Mouse (Mus musculus) lung, embryonic 15.5 days (tissue): ENCODE results near the gene Rtn1. TPM values are rescaled to one million over a fixed set of nuclear protein-coding genes. Genes with fewer than 3 reads are reported as not detected.

Source experiments
- ATAC-seq: fragments of 200-750 bp; cut with Nextera tagmentation; 2 replicates; pipeline ENCODE4 v1.8.0; 2017; ENCODE audit warnings: moderate number of reproducible peaks, borderline replicate concordance; ENCODE audit not compliant: low FRiP score, low TSS enrichment; ENCODE audit errors: extremely low read depth
- H3K27ac ChIP-seq: fragments of 300-500 bp; sonication (generic); 2 replicates; pipeline ENCODE4 v1.5.1; 2015; ENCODE audit warnings: moderate library complexity, mild to moderate bottlenecking, inconsistent platforms
- H3K27me3 ChIP-seq: fragments of 300-500 bp; sonication (generic); 2 replicates; pipeline ENCODE4 v1.6.1; 2015; ENCODE audit warnings: inconsistent platforms
- H3K36me3 ChIP-seq: fragments of 300-500 bp; sonication (generic); 2 replicates; pipeline ENCODE4 v1.6.1; 2015; ENCODE audit warnings: inconsistent platforms
- H3K4me1 ChIP-seq: fragments of 300-500 bp; sonication (generic); 2 replicates; pipeline ENCODE4 v1.6.1; 2015; ENCODE audit warnings: inconsistent platforms
- H3K4me2 ChIP-seq: fragments of 300-500 bp; sonication (generic); 2 replicates; pipeline ENCODE4 v1.6.1; 2015; ENCODE audit warnings: inconsistent platforms, mild to moderate bottlenecking, moderate library complexity
- H3K4me3 ChIP-seq: fragments of 300-500 bp; sonication (generic); 2 replicates; pipeline ENCODE4 v1.5.1; 2015; ENCODE audit warnings: mild to moderate bottlenecking, inconsistent platforms
- H3K9ac ChIP-seq: fragments of 300-500 bp; sonication (generic); 2 replicates; pipeline ENCODE4 v1.6.1; 2015; ENCODE audit warnings: inconsistent platforms
- H3K9me3 ChIP-seq: fragments of 300-500 bp; sonication (generic); 2 replicates; pipeline ENCODE4 v1.6.1; 2016; ENCODE audit warnings: inconsistent platforms
- WGBS: fragments of 180-500 bp; shearing (Covaris S2); methylation state at CpG from one replicate; pipeline ENCODE4 v1.1.7; 2015; 5-methylcytosine and 5-hydroxymethylcytosine counted together
- polyA plus RNA-seq: library from polyadenylated mRNA; unstranded; fragments of >200 nt; fragmentation: Nextera tagmentation; extraction: Ambion mirVana; gene quantifications from 2 replicates; pipeline ENCODE4 v1.2.1, GENCODE M21; 2015

Rtn1 gene
- polyA plus RNA-seq, 1 experiment from 2014 or later = 16.5 TPM

DNA sequence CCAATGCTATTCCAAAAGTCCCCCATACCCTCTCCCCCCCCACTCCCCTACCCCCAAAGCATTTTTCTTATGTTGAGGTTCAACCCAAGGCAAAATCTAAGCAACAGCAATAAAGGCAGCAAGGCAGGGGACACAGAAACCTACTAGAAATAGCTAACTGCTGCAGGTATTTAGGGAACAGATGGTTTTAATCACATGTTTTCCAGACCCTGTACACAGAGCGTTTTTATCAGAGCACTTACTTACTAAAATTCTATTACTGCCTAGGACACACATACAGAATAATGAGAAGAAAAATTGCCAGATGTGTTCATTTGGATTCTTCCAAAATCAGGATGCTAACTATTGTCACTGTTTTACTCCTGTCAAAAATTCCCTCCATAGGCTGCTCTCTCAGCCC lies 61.7 kb downstream of the Rtn1 start:
- Histone ChIP-seq H3K27me3 (no peaks in the 10 kb centered on the region), H3K36me3 (no peaks in the 10 kb centered on the region), H3K9me3 (no peaks in the 10 kb centered on the region), H3K4me3 (no peak overlapping the region), H3K27ac (no peak overlapping the region), H3K9ac (no peak overlapping the region), H3K4me1 (no peaks in the 10 kb centered on the region), H3K4me2 (no peak overlapping the region)
- no peak for ATAC-seq
- 45% methylated on average over 1 of the region's 1 CpGs for WGBS

DNA sequence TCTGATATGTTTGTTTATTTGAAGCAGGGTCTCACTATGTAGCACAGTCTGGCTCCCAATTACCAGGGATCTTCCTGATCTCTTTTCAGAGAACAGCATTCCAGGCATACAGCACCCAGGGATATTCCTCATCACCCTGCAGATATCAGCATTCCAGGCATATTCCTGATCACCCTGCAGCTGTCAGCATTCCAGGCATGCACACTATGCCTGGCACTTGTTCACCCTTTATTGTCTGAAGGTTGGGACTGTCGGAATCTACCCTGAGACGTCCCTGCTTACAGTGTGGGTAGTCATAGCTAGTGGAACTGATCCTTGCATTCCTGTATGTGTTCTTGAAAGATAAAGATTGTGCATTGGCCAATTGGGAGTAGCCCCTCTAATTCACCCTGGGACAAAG lies 65.2 kb downstream of the Rtn1 start:
- H3K27me3 ChIP-seq = no peaks in the 10 kb centered on the region
- H3K27ac ChIP-seq = no peak overlapping the region
- H3K9ac ChIP-seq = no peak overlapping the region
- H3K36me3 ChIP-seq = no peaks in the 10 kb centered on the region
- H3K9me3 ChIP-seq = no peaks in the 10 kb centered on the region
- no peak for ATAC-seq
- no peak overlapping the region for H3K4me2 ChIP-seq
- no peaks in the 10 kb centered on the region for H3K4me1 ChIP-seq
- 27% methylated on average over 2 of the region's 2 CpGs for WGBS
- no peak overlapping the region for H3K4me3 ChIP-seq

DNA sequence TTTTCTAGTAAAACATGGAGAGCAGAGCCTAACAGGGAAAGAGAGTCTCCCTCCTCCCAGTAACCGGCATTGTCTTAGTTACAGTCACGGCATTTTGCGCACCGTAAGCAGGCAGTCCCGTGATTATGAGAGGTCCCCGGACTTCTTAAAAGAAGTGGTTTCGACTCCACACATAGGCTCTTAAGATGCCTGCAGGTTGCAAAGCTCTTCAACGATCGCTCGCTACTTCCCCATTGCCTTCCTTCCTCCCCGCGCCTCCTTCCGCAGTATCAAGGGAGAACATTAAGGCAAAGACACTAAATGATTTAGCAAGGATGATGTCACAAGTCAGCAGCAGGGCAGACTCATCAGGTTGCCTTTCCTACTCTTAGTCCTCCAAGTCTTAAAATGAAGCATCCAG lies 72.8 kb downstream of the Rtn1 start:
- Histone ChIP-seq H3K4me2 (no peak overlapping the region), H3K27me3 (no peaks in the 10 kb centered on the region), H3K9ac (no peak overlapping the region), H3K4me1 (no peaks in the 10 kb centered on the region), H3K27ac (no peak overlapping the region), H3K4me3 (no peak overlapping the region), H3K36me3 (no peaks in the 10 kb centered on the region), H3K9me3 (no peaks in the 10 kb centered on the region)
- 75% methylated on average over 13 of the region's 13 CpGs for WGBS
- ATAC-seq = no peak

DNA sequence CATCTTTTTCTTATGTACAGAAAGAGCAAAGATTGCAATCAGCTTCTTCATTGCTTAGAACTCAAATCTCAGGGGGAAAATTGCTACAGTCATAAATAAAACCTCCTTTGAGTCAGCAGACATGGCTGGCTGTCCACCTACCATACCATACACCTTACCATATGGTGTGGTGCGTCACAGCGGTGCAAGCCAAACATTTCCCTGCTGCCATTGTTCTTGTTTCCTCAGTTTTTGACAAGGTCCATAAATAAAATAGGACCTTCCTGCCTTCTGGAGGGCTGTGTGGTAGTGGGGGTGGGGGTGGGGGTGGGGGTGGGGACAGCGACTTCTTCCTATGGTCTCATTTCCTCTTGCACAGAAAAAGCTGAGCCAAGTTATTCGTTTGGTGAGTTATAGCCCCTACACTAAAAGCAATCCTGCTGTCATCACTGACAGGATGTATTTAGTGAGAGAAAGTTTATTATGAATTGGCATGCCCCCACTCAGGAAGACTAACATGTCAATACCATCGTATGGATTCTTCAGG lies 76.3 kb downstream of the Rtn1 start:
- H3K27me3 ChIP-seq = no peaks in the 10 kb centered on the region
- no peak overlapping the region for H3K4me3 ChIP-seq
- H3K36me3 ChIP-seq = no peaks in the 10 kb centered on the region
- no peak overlapping the region for H3K9ac ChIP-seq
- peaks cover 9% of the 10 kb centered on the region; the same call in 1 of the 2 replicates for H3K4me1 ChIP-seq
- H3K9me3 ChIP-seq = no peaks in the 10 kb centered on the region
- no peak for ATAC-seq
- H3K27ac ChIP-seq = no peak overlapping the region; the same call in 1 of the 2 replicates
- no peak overlapping the region for H3K4me2 ChIP-seq
- 54% methylated on average over 5 of the region's 5 CpGs for WGBS

DNA sequence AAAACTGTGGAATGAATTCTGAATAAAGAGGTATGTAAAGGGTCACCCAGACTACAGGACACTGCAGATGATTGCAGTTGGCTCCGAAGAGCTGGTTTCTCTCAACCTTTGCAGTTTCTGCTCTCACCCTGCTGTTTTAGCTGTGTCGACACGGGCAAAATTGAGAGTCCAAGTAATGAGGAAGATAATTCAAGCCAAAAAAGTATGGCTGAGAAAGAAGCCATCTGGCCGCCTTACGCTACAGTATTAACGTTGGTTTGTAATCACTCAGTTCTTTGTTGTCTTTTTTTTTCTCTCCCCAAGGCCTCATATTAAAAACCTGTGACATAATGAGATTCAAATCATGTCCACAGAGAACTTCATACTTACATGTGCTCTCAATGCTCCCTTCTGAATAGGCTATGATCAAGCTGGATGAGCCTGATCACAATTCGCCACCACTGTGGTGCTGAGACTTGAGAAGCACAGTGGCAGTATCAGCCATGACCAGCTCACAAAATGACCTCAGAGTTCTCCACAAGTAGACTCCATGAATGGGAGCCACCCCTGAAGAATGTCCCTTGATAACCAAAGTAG lies 76.9 kb downstream of the Rtn1 start:
- Histone ChIP-seq H3K27me3 (no peaks in the 10 kb centered on the region), H3K4me3 (no peak overlapping the region), H3K4me1 (peaks cover 9% of the 10 kb centered on the region; the same call in 1 of the 2 replicates), H3K9ac (no peak overlapping the region), H3K36me3 (no peaks in the 10 kb centered on the region), H3K27ac (no peak overlapping the region; the same call in 1 of the 2 replicates), H3K4me2 (no peak overlapping the region), H3K9me3 (no peaks in the 10 kb centered on the region)
- ATAC-seq = no peak
- 70% methylated on average over 7 of the region's 7 CpGs for WGBS

DNA sequence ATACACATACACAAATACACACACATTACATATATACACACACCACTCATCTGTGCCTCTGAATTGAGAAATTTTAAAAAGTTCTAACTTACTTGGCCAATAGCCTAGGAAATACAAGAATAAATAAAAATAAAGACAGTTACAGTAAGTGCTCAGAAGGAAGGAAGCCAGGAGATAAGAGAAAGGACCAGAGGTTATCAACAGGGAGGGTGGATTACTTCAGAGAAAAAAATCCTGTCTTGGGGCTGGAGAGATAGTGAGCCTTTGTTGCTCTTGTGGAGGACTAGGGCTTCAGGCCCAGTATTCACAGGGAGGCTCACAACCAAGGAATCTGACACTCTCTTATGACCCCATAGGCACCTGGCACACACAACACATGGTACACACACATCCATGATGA lies 82.8 kb downstream of the Rtn1 start:
- H3K36me3 ChIP-seq = no peaks in the 10 kb centered on the region
- peaks cover 20% of the 10 kb centered on the region for H3K4me1 ChIP-seq
- no peak overlapping the region for H3K27ac ChIP-seq
- H3K27me3 ChIP-seq = no peaks in the 10 kb centered on the region
- H3K9ac ChIP-seq = no peak overlapping the region
- H3K9me3 ChIP-seq = no peaks in the 10 kb centered on the region
- no peak for ATAC-seq
- no peak overlapping the region for H3K4me2 ChIP-seq
- no peak overlapping the region for H3K4me3 ChIP-seq

DNA sequence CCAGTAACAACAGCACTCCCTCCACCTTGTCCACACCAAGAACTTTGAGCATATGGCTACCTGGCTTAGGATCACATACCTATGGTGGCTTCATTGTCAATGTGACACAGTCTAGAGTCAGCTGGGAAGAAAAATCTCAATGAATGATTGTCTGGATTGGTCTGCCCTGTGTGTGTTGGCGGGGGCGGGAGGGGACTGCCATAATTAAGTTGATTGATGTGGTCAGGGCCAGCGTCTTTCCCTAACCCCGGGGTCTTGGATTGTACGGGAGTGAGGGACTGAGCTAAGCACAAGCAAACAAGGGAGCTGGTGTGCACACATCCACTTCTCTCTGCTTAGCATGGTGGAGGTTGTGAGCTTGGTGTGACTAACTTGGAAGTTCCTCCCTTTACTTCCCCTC lies 83.8 kb downstream of the Rtn1 start:
- ATAC-seq = no peak; the same call in 1 of the 2 replicates
- no peaks in the 10 kb centered on the region for H3K27me3 ChIP-seq
- no peak overlapping the region for H3K9ac ChIP-seq
- 25% methylated on average over 5 of the region's 5 CpGs for WGBS
- peaks cover 20% of the 10 kb centered on the region for H3K4me1 ChIP-seq
- H3K9me3 ChIP-seq = no peaks in the 10 kb centered on the region
- H3K27ac ChIP-seq = no peak overlapping the region
- H3K4me2 ChIP-seq = no peak overlapping the region
- no peak overlapping the region for H3K4me3 ChIP-seq
- H3K36me3 ChIP-seq = no peaks in the 10 kb centered on the region

DNA sequence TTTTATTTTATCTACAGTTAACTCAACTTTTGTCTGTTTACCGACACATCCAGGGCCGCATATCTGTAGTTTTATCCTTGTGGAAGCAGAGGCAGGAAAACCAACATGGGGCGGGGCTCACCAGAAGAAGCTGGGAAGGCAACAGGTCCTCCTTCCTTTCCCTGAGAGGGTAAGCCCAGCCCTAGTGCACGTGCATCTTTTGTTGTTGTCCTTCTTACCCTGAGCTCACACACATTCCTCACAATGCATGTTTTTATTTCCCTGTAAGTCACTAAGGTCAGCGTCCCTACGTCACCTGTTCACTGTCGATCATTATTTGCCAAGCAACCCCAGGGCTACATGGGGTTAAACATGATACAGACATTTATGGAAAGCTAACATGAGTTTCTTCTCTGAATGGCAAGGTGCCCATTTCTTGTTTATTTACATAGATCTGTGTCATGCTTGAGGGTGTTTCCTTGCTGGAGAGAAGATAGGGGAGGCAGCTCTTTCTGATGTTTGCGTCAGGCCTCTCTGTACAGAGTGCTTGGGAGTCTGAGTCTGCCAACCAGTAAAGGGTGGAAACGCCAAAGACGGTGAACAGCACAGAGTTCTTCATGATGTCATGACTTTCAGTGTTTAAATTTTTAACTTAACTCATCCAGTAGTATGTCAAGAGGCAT lies 84.5 kb downstream of the Rtn1 start:
- no peak overlapping the region for H3K4me2 ChIP-seq
- no peaks in the 10 kb centered on the region for H3K9me3 ChIP-seq
- no peak overlapping the region for H3K4me3 ChIP-seq
- H3K9ac ChIP-seq = no peak overlapping the region
- no peaks in the 10 kb centered on the region for H3K36me3 ChIP-seq
- ATAC-seq = peak; percentile 74; the same call in 1 of the 2 replicates
- peaks cover 20% of the 10 kb centered on the region for H3K4me1 ChIP-seq
- no peaks in the 10 kb centered on the region for H3K27me3 ChIP-seq
- H3K27ac ChIP-seq = no peak overlapping the region
- WGBS = 50% methylated on average over 10 of the region's 10 CpGs

DNA sequence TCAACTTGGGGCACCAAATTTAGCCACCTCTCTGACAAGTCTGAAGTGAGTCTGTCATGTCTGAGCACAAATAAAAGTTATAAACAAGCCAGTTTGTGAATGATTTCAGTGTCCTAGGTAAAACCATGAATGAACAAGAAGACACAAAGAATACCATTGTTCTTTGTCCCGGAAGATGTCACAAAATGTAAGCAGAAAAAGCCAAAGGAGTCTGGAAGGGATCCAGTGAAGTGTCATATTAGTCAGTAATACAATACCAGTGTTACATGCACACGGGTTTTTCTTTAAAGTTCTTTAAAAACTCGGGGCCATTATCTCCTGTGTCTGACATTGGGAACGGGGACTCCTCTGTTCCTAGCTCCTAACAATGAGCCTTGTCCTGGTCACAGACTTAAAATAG lies 85.1 kb downstream of the Rtn1 start:
- H3K9me3 ChIP-seq = no peaks in the 10 kb centered on the region
- WGBS = 36% methylated on average over 4 of the region's 4 CpGs
- H3K27me3 ChIP-seq = no peaks in the 10 kb centered on the region
- H3K27ac ChIP-seq = no peak overlapping the region
- no peaks in the 10 kb centered on the region for H3K36me3 ChIP-seq
- H3K4me1 ChIP-seq = peaks cover 18% of the 10 kb centered on the region
- H3K4me2 ChIP-seq = no peak overlapping the region
- H3K4me3 ChIP-seq = no peak overlapping the region
- H3K9ac ChIP-seq = no peak overlapping the region
- ATAC-seq = no peak

DNA sequence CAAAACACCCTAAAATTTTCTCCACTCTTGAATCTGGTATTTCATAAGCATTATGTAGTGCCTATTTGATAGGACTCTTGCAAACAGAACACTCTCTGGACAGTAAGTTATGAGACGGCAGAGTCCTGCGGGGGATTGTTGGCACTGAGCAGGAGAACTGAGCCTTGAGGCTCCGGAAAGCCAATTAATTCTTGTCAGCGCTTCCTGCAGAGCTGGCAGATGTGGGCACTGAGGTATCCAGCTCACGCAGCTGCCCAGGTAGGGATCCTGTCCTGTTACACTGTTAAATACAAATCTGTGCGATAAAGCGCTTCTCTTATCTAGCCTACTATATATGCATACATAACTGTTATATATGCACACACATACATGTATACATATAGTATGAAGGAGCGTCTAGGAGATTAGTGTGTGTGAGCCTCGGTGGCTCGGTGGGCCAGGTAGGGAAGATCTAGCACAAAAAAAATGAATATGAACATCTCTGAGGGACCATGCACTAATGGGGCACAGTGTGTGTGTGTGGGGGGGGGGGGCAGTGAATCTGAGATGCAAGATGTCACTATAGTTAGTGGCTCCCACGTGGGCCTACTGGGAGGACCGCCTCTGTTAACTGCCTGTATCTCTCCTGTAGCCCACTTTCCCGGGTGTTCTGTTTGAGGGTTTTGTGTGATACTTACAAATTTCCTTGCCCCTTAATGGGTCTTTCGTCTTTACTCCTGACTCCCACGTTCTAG lies 93.0 kb downstream of the Rtn1 start:
- H3K9me3 ChIP-seq = no peaks in the 10 kb centered on the region
- no peaks in the 10 kb centered on the region for H3K4me1 ChIP-seq
- H3K27ac ChIP-seq = no peak overlapping the region
- no peaks in the 10 kb centered on the region for H3K36me3 ChIP-seq
- no peak overlapping the region for H3K4me2 ChIP-seq
- no peak for ATAC-seq
- no peaks in the 10 kb centered on the region for H3K27me3 ChIP-seq
- H3K9ac ChIP-seq = no peak overlapping the region
- H3K4me3 ChIP-seq = no peak overlapping the region
- WGBS = 63% methylated on average over 15 of the region's 15 CpGs

DNA sequence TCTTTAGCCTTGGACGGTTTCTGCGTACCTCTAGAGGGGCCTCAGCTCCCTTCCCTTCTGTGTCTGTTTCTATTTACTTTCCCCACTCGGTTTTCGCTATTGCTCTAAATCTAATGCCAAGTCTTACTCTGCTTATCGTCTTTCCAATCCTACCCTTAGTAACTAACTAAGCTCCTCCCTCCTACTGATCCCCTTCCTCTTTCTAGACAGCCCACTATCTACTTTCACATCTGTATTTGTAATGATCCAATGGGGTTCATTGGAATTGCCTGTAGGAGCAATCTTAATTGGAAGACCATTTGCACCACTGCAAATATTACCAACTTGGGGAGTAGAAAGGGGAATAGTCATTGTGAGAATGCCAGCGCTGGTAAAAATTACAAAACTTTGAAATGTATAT lies 98.0 kb downstream of the Rtn1 start:
- Histone ChIP-seq H3K4me1 (no peaks in the 10 kb centered on the region), H3K9ac (no peak overlapping the region), H3K27me3 (no peaks in the 10 kb centered on the region), H3K27ac (no peak overlapping the region), H3K4me3 (no peak overlapping the region), H3K36me3 (no peaks in the 10 kb centered on the region), H3K4me2 (no peak overlapping the region), H3K9me3 (no peaks in the 10 kb centered on the region)
- ATAC-seq = no peak
- 74% methylated on average over 6 of the region's 6 CpGs for WGBS

DNA sequence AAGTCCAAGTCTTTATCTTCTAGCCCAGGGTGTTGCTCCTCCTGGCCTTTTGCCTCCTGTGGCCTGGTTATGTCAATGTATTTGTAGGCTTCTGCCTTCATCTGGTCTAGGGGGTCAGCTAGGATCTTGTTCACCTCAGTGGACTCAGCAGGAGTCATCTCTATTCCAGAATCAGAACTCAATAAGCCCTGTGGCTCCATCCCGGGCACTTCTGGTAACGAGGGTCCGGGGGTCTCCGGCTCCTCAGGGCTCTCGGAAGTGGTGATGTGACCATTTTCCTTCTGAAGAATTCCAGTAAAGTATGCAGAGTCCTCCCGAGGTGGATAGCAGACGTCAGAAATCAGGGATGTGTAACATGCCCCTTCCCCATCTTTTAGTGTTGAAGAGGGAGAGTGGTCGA lies 100.3 kb downstream of the Rtn1 start:
- no peak for ATAC-seq
- no peaks in the 10 kb centered on the region for H3K27me3 ChIP-seq
- H3K4me1 ChIP-seq = no peaks in the 10 kb centered on the region
- no peaks in the 10 kb centered on the region for H3K9me3 ChIP-seq
- H3K27ac ChIP-seq = no peak overlapping the region
- H3K9ac ChIP-seq = no peak overlapping the region
- no peak overlapping the region for H3K4me2 ChIP-seq
- no peak overlapping the region for H3K4me3 ChIP-seq
- WGBS = 84% methylated on average over 8 of the region's 8 CpGs
- H3K36me3 ChIP-seq = no peaks in the 10 kb centered on the region
